Mouse (Mus musculus) urinary bladder, postnatal 36 days (tissue): ENCODE measurements at regions not wholly inside any gene's neighbourhood (a gene's known extent, or its start where the extent isn't known, plus 50 kb on each side); places are given as distances from the start of the nearest gene placed in this dataset.

ENCODE experiments used
- DNase-seq, 2 experiments: peaks; one replicate each; pipeline ENCODE4 v3.0.0; 2022; ENCODE audit warnings: low spot score in 2 of 2, mixed read lengths in 1 of 2

DNA sequence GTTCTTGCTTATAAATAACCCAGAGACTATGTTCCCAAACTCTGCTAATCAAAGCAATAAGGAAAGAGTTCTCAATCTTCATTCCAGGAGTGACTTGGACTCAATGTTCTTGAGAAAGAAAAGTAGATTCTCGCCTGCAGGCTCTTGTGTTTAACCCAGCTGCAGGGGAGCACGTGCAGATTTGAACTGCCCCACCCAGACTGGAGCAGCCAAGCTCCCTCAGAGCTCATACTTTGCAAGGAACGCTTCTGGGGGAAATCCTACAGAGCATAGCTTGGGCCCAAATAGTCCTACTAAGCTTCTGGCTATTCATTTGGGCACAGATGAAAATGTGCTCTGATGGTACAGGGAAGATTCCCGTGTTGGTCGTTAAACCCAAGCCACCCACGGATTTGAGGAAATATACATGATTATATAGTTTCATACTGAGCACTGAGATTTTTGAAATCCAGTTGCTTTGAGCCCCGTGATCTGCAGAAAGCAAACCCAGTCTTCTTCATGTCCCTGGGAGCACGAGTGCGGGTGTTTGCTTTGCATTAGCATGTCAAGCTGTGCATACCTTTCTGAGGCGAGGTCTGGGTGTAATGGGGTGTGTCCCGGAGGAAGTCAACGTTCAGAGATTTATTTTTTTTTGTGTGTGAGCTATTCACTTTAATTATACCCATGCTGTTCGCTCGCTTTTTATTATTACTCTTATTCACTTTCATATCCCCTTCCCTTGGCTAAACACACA lies 99.1 kb upstream of the Trp63 start:
- DNase-seq, result peak; percentile 10 to 34

DNA sequence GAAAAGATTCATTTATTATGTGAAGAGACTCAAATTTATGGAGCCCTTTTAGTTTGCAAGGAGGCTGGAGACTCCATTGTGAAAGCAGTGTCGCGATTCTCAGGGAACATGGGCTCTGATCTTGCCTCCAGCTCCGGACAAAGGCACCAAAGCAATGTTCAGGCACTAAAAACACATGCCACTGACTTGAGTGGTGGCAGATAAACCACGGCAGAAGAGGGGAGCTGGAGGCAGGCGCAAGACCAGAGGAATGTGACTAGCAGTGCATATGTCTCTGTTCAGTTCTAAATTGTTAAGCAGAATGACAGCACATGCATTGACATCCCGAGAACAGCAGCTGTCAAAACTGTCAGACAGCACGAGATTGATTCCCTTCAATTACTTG lies 98.5 kb upstream of the Trp63 start:
- DNase-seq, result no peak

DNA sequence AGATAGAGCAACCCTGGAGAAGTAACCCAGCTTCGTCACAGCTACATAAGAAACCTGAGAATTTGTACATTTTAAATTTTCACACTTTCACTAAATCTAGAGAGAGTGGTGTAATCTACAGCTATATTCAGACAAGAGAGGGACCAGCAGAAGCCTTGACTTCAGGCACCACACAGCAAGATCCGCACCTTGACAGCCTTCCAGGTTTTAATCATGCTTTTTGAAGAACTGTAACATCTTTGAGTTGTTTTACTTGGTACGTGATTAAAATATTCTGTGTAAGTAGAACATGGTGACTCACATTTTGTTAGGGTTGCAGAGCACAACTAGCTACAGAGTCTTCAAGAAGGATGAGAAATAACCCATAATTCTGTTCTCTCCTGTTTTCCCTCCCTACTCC lies 97.6 kb upstream of the Trp63 start:
- DNase-seq, result no peak

DNA sequence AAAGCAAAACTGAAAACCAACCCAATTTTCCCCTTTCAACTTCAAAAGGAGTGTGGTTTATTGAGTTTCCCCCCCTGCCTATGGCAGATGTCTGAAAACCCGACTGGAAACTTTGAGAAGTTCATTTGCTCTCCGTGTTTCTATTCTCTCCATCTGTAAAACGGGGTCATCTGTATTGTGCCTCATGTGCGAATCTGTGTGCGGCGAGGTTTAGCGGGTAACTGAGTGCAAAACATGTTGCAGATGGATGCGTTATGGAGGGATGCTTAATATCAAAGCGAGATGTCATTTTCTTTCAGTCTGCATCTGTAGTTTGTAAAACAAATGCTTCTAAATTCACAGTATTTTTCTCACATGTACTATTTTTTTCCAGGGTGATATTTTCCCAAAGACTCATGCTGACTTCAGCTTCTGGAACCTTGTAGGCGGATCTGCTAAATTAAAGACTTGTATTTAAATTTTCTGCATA lies 95.7 kb upstream of the Trp63 start:
- DNase-seq, result no peak

DNA sequence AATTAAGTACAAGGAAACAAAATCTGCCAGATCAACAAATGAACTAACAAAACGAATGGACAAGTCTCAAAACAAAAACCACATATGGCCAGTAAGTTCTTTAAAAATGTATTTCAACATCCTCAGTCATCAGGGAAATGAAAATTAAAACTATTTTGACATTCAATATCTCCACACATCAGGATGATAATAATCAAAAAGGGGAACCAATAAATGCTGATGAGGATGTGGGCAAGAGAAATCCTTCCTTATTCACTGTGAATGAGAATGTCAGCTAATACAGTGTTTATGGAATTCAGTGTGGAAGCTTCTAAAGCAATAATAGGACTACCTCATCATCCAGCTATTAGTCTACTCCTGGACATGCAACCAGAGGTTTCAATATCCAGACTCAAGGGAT lies 86.1 kb upstream of the Trp63 start:
- DNase-seq, result no peak

DNA sequence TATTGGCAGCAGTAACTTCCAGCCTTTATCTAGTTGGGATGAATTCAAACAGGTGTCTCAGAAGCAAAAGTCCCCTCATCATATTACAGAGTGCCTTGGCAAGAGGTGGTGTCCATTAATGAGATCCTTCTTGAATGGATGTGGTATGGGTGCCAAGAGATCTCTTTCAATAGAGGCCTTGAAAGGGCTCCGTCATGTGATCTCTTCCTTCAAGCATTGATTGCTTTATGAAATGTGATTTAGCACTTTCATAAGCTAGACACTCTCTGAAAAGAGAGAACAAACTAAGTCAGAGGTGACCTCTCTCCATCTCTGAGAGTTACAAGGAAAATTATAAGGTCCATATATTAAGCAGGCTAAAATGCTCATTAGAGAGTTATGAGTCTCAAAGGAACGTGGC lies 80.4 kb upstream of the Trp63 start:
- no peak for DNase-seq

DNA sequence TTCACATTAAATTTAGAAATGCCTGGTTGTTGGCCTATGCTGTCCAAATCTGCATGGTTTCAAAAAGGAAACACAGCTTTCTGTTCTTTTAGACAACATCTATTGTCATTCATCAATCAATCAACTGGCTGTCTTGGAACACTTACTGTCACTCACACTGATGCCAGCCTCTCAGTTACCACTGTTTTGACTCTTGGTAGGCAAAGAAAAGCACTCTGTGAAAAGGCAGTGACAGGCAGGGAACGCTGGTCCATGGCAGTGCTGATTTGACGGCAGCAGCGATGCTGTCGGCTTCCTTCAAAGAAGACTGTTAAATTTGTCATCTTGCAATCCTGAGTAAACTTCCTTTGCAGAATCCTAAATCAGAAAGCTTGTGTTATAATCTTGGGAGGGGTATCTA lies 68.3 kb upstream of the Trp63 start:
- DNase-seq, result no peak

DNA sequence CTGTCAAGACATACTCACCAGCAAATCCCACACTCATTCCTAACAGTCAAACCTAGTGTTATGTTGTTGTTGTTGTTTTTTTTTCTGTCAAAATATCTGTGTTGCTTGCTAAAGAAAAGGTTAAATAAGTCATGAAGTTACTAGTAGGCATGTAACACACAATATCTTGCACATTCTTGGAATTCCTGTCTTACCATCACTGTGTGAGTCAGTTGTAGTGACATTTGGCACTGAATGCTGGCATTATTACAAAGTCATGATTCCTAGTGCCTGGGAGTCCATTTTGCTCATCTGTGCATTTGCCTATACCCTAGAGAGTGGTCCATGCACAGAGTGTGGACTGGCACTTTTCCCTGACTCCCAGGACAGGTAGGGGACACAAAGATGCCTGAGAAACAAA lies 67.9 kb upstream of the Trp63 start:
- DNase-seq, result no peak

DNA sequence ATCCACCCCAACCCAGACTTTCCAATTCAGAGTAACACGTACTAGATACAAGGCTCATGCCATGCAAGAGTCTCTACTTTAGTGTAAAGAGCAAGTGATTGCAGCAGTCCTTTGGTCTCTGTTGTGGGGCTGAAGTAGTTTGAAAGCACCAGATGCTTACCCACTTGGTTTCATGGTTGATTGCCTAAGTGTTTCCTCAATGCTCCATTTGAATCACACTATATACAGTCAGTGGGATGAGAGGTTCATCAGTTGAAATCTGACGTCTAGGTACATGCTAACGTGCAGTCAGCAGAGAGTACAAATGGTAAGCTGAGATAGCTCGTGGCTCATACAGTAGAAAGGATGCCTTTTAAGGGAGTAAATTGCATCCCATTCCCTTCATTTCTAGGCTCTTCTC lies 64.7 kb upstream of the Trp63 start:
- DNase-seq, result no peak

DNA sequence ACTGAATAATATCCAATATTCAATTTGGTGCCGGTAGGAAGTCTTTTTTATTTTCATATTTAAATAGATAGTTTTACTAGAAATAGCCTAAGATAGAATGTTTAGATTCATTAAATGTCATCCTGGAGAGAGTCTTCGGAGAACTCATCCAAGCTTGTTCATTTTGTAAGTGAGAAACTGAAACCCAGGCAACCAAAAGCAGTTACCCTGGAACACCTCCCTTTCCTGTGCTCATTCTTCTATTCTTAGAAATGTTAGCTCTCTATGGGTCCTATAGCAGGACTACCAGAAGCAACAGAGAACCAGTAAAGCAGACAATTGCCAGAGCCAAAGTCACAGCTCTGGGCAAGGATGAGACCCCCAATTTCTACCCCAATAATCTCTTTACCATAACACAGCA lies 60.9 kb upstream of the Trp63 start:
- DNase-seq, result no peak

DNA sequence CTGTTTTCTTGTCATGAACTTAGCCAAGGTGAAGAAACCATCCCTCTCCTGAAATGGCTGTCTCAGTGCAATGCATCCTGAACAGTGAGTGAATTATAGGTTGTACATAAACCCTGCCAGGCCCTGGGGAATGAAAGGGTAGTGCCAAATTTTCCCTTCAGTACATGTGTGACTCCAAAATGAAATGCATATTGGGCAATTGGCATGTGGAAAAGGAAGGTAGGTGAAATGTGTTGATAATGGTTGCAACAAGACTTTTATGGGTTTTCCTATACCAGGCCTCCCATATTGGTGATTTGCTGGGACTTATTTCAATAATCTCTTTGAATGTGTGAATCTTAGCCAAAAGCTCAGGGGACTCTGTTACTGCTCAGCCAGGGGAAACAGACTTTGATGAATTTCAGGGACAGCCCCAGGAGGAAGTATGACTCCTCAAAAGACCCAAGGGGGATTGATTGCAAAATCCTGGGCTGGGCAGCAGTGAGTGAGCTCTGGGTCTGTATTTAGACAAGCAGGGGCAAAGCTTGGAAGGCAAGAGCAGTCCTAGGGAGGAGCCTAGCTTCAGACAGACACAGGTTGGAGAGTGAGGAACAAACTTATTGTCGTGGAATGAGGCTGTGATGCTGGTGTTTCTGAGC lies 59.5 kb upstream of the Trp63 start:
- peak in 1 of 2 experiments; percentile 25 for DNase-seq

DNA sequence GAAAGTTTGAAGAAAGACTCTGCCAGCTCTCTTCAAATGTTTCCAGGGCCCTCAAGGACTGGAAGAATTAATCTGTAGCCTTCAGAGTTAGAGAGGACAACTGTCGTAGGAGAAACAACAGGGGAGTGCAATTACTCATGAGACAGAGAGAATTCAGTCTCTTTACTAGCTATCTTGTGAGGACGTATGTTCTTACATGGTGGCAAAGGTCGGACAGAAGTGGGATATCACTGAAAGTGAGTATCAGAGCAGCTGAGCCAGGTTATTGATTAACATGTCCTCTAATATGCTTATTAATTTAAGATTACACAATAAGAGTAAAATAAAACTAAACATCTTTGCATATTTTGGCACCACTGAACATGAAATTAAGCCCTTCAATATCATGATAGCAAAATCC lies 53.8 kb upstream of the Trp63 start:
- no peak for DNase-seq

DNA sequence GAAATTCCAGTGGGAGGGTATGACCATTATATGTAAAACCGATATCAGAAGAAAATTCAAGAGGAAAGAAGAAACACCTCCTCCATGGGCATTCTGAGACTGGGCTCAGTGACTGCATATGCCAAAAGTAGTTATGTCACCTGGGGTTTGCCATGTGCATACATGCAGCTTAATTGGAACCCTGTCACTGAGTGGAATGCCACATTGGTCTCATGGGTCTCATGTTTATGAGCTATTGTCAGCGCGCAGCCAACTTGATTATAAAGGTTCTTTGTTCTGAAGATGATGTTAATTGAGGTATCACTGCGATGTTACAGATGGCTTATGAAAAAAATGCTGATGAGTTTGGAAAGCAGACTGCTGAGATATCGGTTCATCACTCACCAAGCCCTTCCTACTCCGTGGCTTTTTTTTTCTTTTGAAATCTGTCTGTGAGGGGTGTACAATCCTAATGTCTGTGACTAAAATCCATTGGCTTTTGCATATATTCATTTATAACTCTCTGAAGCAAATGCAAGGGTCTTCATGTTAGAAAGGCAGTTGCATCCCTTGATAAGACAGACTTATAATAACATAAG lies 52.3 kb upstream of the Trp63 start:
- no peak for DNase-seq
